Comparison of ENCODE assay signal across 25 mouse cellular contexts in genomic region chr13:102318891-102319404, GRCm38 (mm10).
DNase-seq lines count a peak whose midpoint lies in the region; ATAC-seq and TF ChIP-seq lines count a peak whose summit lies in the region.
"Had no signal": no experiment of that assay in that cellular context is flagged by ENCODE, and none has a peak within 500 bp of the region (broad histone marks: within the 10 kb centered on the region; RNA-seq: fewer than 3 reads in every experiment).

No protein-coding gene starts in this region.

- TF ChIP-seq CTCF in kidney, postnatal 0 days (IDR thresholded peaks at IDR 0.05; ENCODE audit: low read depth) = no peak
- TF ChIP-seq CTCF in left cerebral cortex, adult 2 months (IDR thresholded peaks at IDR 0.05) = no peak

- H3K4me1 ChIP-seq in kidney, postnatal 0 days (replicated peaks; ENCODE audit: insufficient read depth, low read length) = no peaks in the 10 kb centered on the region
- H3K4me1 ChIP-seq: hindbrain, embryonic 15.5 days; liver, embryonic 12.5 days; midbrain, embryonic 10.5 days; neural tube, embryonic 13.5 days had no signal

- H3K36me3 ChIP-seq in kidney, postnatal 0 days (ENCODE audit: insufficient read depth, low read length) = no peaks in the 10 kb centered on the region
- H3K36me3 ChIP-seq: hindbrain, embryonic 15.5 days; liver, embryonic 12.5 days; midbrain, embryonic 10.5 days; neural tube, embryonic 13.5 days had no signal

- no peaks in the 10 kb centered on the region for H3K27me3 ChIP-seq in kidney, postnatal 0 days (ENCODE audit: insufficient read depth, low read length)
- H3K27me3 ChIP-seq: hindbrain, embryonic 15.5 days; liver, embryonic 12.5 days; neural tube, embryonic 13.5 days had no signal

- intact Hi-C loops in left cerebral cortex, adult 2 months (cut with DNase I) = no loop called here

- H3K9me3 ChIP-seq in kidney, postnatal 0 days (replicated peaks; ENCODE audit: low read length) = no peaks in the 10 kb centered on the region
- H3K9me3 ChIP-seq: hindbrain, embryonic 15.5 days; liver, embryonic 12.5 days; midbrain, embryonic 10.5 days; neural tube, embryonic 13.5 days had no signal

- no peak overlapping the region for H3K4me3 ChIP-seq in kidney, postnatal 0 days (replicated peaks; ENCODE audit: low read depth, low read length)
- H3K4me3 ChIP-seq in left cerebral cortex, adult 2 months = no peak overlapping the region
- H3K4me3 ChIP-seq: hindbrain, embryonic 15.5 days; liver, embryonic 12.5 days; midbrain, embryonic 10.5 days; myocyte; neural tube, embryonic 13.5 days had no signal

- ATAC-seq in kidney, postnatal 0 days (replicated peaks; ENCODE audit: low FRiP score, low read depth) = no peak
- ATAC-seq: activated CD4-positive, CD25-positive, alpha-beta regulatory T cell, adult 4 months; CD4-positive, CD25-positive, alpha-beta regulatory T cell, adult 4 months; forebrain, postnatal 0 days; liver, embryonic 12.5 days; midbrain, embryonic 16.5 days had no signal

- H3K4me2 ChIP-seq in kidney, postnatal 0 days (ENCODE audit: low read length) = no peak overlapping the region
- H3K4me2 ChIP-seq: hindbrain, embryonic 15.5 days; liver, embryonic 12.5 days; neural tube, embryonic 13.5 days had no signal

- no peak overlapping the region for H3K27ac ChIP-seq in kidney, postnatal 0 days
- H3K27ac ChIP-seq in left cerebral cortex, adult 2 months = no peak overlapping the region
- H3K27ac ChIP-seq: hindbrain, embryonic 15.5 days; liver, embryonic 12.5 days; midbrain, embryonic 10.5 days; neural tube, embryonic 13.5 days had no signal

- DNase-seq in heart, adult 18-20 months = peak; percentile 35 to 43
- DNase-seq in heart, postnatal 4 days = no peak
- peak; percentile 9 for DNase-seq in kidney, postnatal 0 days (ENCODE audit: low spot score)
- DNase-seq in kidney, postnatal 10 days = no peak
- DNase-seq in Muller cell, postnatal 12 days (ENCODE audit: inconsistent ontology term) = peak; percentile 80
- peak; percentile 38 for DNase-seq in gonadal fat pad, adult 2 months (ENCODE audit: low read depth)
- DNase-seq in left cerebral cortex, adult 2 months (ENCODE audit: extremely low spot score in 1 of 2, low spot score in 2 of 2) = no peak
- DNase-seq: adrenal gland, postnatal 10 days; cerebellum, adult 18-20 months; forebrain, postnatal 0 days; gastrocnemius, postnatal 25 days; kidney, adult 2 months; kidney, postnatal 14 days; lung, adult 18-20 months; retina, postnatal 1 day; right cerebral cortex, postnatal 25 days; spleen, adult 18-20 months had no signal

- 74% methylated on average over 4 of the region's 4 CpGs for WGBS in kidney, postnatal 0 days

- H3K9ac ChIP-seq in kidney, postnatal 0 days (ENCODE audit: low read depth, low read length) = no peak overlapping the region
- H3K9ac ChIP-seq: forebrain, postnatal 0 days; hindbrain, embryonic 15.5 days; liver, embryonic 12.5 days; neural tube, embryonic 13.5 days had no signal

Comparison
In these comparisons a context has a peak if more than half of its experiments do, and no peak if none do; other contexts are left out.
1. DNase-seq: peak in heart, adult 18-20 months (2 of 2), kidney, postnatal 0 days (single experiment), Muller cell, postnatal 12 days (single experiment) and gonadal fat pad, adult 2 months (single experiment); none in heart, postnatal 4 days (single experiment), kidney, postnatal 10 days (single experiment) and left cerebral cortex, adult 2 months (0 of 2).